Mouse (Mus musculus) cerebral cortex, adult 2 months (tissue): ENCODE data around the gene Arl2.

Experiments
- WGBS: fragments of 180-500 bp; shearing (Covaris S2); methylation state at CpG from one replicate; pipeline ENCODE4 v1.1.7; 2018; 5-methylcytosine and 5-hydroxymethylcytosine counted together

Gene Arl2

GRCm38 (mm10) chr19:6141394-6141749 is at the start of gene Arl2:
TSS of gene Arl2 (minus strand) at chr19:6141548.
- under 1% methylated on average over 15 of the region's 15 CpGs for WGBS

- WGBS = 92% methylated on average over 23 of the region's 23 CpGs
Measured at GRCm38 (mm10) chr19:6184131-6184530, 42.8 kb upstream of the Arl2 start, which contains the start of gene Majin. TSS of gene Majin (plus strand) at chr19:6184388.

- WGBS = 32% methylated on average over 3 of the region's 3 CpGs
Measured at GRCm38 (mm10) chr19:6182534-6182933, 41.2 kb upstream of the Arl2 start.

GRCm38 (mm10) chr19:6181629-6182028 is 40.3 kb upstream of the Arl2 start:
- WGBS = 54% methylated on average over 5 of the region's 5 CpGs

GRCm38 (mm10) chr19:6178775-6179174 is 37.4 kb upstream of the Arl2 start:
- 93% methylated on average over 6 of the region's 6 CpGs for WGBS

- WGBS = 54% methylated on average over 5 of the region's 5 CpGs
Measured at GRCm38 (mm10) chr19:6174771-6175170, 33.4 kb upstream of the Arl2 start.

GRCm38 (mm10) chr19:6171215-6171614 is 29.9 kb upstream of the Arl2 start:
- WGBS = 81% methylated on average over 8 of the region's 8 CpGs

GRCm38 (mm10) chr19:6166750-6167149 is 25.4 kb upstream of the Arl2 start:
- 78% methylated on average over 4 of the region's 4 CpGs for WGBS

- WGBS = 61% methylated on average over 10 of the region's 10 CpGs
Measured at GRCm38 (mm10) chr19:6163872-6164547, 22.7 kb upstream of the Arl2 start.

- 62% methylated on average over 6 of the region's 6 CpGs for WGBS
Measured at GRCm38 (mm10) chr19:6157220-6157619, 15.9 kb upstream of the Arl2 start.

GRCm38 (mm10) chr19:6156372-6156771 is 15.0 kb upstream of the Arl2 start:
- 68% methylated on average over 8 of the region's 8 CpGs for WGBS

- 87% methylated on average over 9 of the region's 9 CpGs for WGBS
Measured at GRCm38 (mm10) chr19:6155174-6155573, 13.8 kb upstream of the Arl2 start.

GRCm38 (mm10) chr19:6144842-6145241 is 3.5 kb upstream of the Arl2 start:
- WGBS = 76% methylated on average over 5 of the region's 5 CpGs

- whole genome bisulfite sequencing = under 1% methylated on average over 68 of the region's 68 CpGs
Measured at GRCm38 (mm10) chr19:6140678-6141393, 512 bp downstream of the Arl2 start, which contains the start of gene Batf2. TSS of gene Batf2 (plus strand) at chr19:6140983.

- 3% methylated on average over 16 of the region's 16 CpGs for WGBS
Measured at GRCm38 (mm10) chr19:6140374-6140677, 1.0 kb downstream of the Arl2 start.

GRCm38 (mm10) chr19:6139701-6140100 is 1.6 kb downstream of the Arl2 start:
- 87% methylated on average over 6 of the region's 6 CpGs for WGBS

GRCm38 (mm10) chr19:6136397-6136796 is 5.0 kb downstream of the Arl2 start:
- 87% methylated on average over 3 of the region's 3 CpGs for WGBS

GRCm38 (mm10) chr19:6133197-6133596 is 8.2 kb downstream of the Arl2 start:
- 42% methylated on average over 1 of the region's 1 CpGs for WGBS

- WGBS = 77% methylated on average over 7 of the region's 7 CpGs
Measured at GRCm38 (mm10) chr19:6132171-6132827, 9.0 kb downstream of the Arl2 start.

- 87% methylated on average over 7 of the region's 7 CpGs for WGBS
Measured at GRCm38 (mm10) chr19:6130414-6131128, 10.8 kb downstream of the Arl2 start.

- under 1% methylated on average over 32 of the region's 32 CpGs for WGBS
Measured at GRCm38 (mm10) chr19:6127760-6128341, 13.5 kb downstream of the Arl2 start, which contains the start of gene Snx15. TSS of gene Snx15 (minus strand) at chr19:6128304.
